Mouse (Mus musculus) ES-Bruce4 (cell line): ENCODE measurements around the gene Spa17.

Experiments
- CTCF ChIP-seq: IDR thresholded peaks from one replicate; pipeline ENCODE4 v1.8.1; 2011; ENCODE audit warnings: low read depth, low read length
- EP300 ChIP-seq: IDR thresholded peaks from 2 replicates; pipeline ENCODE4 v1.6.1; 2011; ENCODE audit warnings: low read depth, low read length; ENCODE audit not compliant: insufficient read depth

GRCm38 (mm10) chr9:37560617-37561016 lies 52.9 kb downstream of the Spa17 start:
- TF ChIP-seq CTCF (no peak), EP300 (no peak)
